Mouse (Mus musculus) small intestine, adult 2 months (tissue): Measurements from ENCODE around the gene Bloc1s6. TPM values are rescaled to one million over a fixed set of nuclear protein-coding genes. Genes with fewer than 3 reads are reported as not detected.

ENCODE experiments used
- H3K27ac ChIP-seq: fragments of 200-500 bp; 2 replicates; pipeline ENCODE4 v1.5.1; 2012; ENCODE audit warnings: low read depth, low read length, control low read depth, inconsistent platforms; ENCODE audit not compliant: insufficient read depth
- H3K27me3 ChIP-seq: fragments of 200-500 bp; 2 replicates; pipeline ENCODE4 v1.6.1; 2012; ENCODE audit warnings: mild to moderate bottlenecking, moderate library complexity, low read length, inconsistent platforms; ENCODE audit not compliant: control insufficient read depth, insufficient read depth
- H3K36me3 ChIP-seq: fragments of 200-500 bp; 2 replicates; pipeline ENCODE4 v1.6.1; 2012; ENCODE audit warnings: mild to moderate bottlenecking, low read length, control low read depth, inconsistent platforms; ENCODE audit not compliant: control insufficient read depth, insufficient read depth
- H3K4me1 ChIP-seq: fragments of 200-500 bp; 2 replicates; pipeline ENCODE4 v1.6.1; 2012; ENCODE audit warnings: low read length, inconsistent platforms, mixed read lengths; ENCODE audit not compliant: control insufficient read depth, insufficient read depth, insufficient read length
- H3K4me3 ChIP-seq: fragments of 200-500 bp; 2 replicates; pipeline ENCODE4 v1.5.1; 2012; ENCODE audit warnings: low read depth, mild to moderate bottlenecking, control low read depth, inconsistent platforms, low read length, moderate library complexity
- CTCF ChIP-seq: fragments of 200-500 bp; IDR thresholded peaks from 2 replicates; pipeline ENCODE4 v1.5.1; 2012; ENCODE audit warnings: low read depth, mild to moderate bottlenecking, control low read depth, inconsistent platforms, low read length, moderate library complexity, mixed read lengths; ENCODE audit not compliant: insufficient replicate concordance, insufficient read length; ENCODE audit errors: extremely low read depth
- POLR2A ChIP-seq: fragments of 200-500 bp; IDR thresholded peaks from 2 replicates; pipeline ENCODE4 v1.6.1; 2012; ENCODE audit warnings: low read depth, mild to moderate bottlenecking, control low read depth, inconsistent platforms, low read length, moderate library complexity
- WGBS: fragments of 180-500 bp; shearing (Covaris S2); methylation state at CpG from one replicate; pipeline ENCODE4 v1.1.7; 2018; 5-methylcytosine and 5-hydroxymethylcytosine counted together
- polyA plus RNA-seq: library from polyadenylated mRNA; depleted of rRNA; stranded (reverse); fragments of >200 nt; gene quantifications from 2 replicates; pipeline ENCODE4 v1.2.3, GENCODE M21; 2012; rRNA removed

Gene Bloc1s6
- polyA plus RNA-seq, 1 experiment, result 41.8 TPM

- Histone ChIP-seq H3K27ac (no peak overlapping the region), H3K4me1 (peaks cover 3% of the 10 kb centered on the region; the same call in 1 of the 2 replicates), H3K36me3 (peaks cover 27% of the 10 kb centered on the region), H3K4me3 (no peak overlapping the region), H3K27me3 (no peaks in the 10 kb centered on the region)
- 55% methylated on average over 6 of the region's 6 CpGs for WGBS
- TF ChIP-seq POLR2A (no peak), CTCF (no peak)
These were observed 51.4 kb downstream of the Bloc1s6 start for GRCm38 (mm10) chr2:122789730-122790129.

Other genes starting within 250 kb of the Bloc1s6 start
- gene Gatm, start 127.2 kb upstream of the Bloc1s6 start, polyA plus RNA-seq, result 2.0 and 31.7 TPM in 2 replicates
- 8.6 and 9.7 TPM in 2 replicates for gene AA467197, start 101.5 kb upstream of the Bloc1s6 start, polyA plus RNA-seq
- 3.0 and 8.1 TPM in 2 replicates for gene Slc30a4, start 35.8 kb upstream of the Bloc1s6 start, polyA plus RNA-seq
- gene Sqor, start 26.7 kb downstream of the Bloc1s6 start, polyA plus RNA-seq, result 28.5 and 56.7 TPM in 2 replicates